Mouse (Mus musculus) megakaryocyte, adult 5-6 weeks (primary cell): Measurements from ENCODE around the gene Hist1h2be. TPM values are rescaled to one million over a fixed set of nuclear protein-coding genes. Genes with fewer than 3 reads are reported as not detected.

Source experiments
- total RNA-seq, 2 experiments: library from RNA; stranded (forward) in 1 of 2; stranded (reverse) in 1 of 2; fragments of 153-499, 151-499 nt in 1 of 2; fragments of 221-1000, 200-1000 nt in 1 of 2; gene quantifications; 2 replicates each; pipeline versions ENCODE4 v1.2.3 to v1.2.4; 2015 to 2017

Gene Hist1h2be
- total RNA-seq, 2 experiments from 2014 or later, result 16.4 to 110 TPM

Other genes starting within 250 kb of the Hist1h2be start
Only the 30 nearest of the 36 such genes appear.
- not detected in 2 replicates for gene Btn2a2, start 132.3 kb downstream of the Hist1h2be start, total RNA-seq (2015)
- gene Btn2a2, start 132.3 kb downstream of the Hist1h2be start, total RNA-seq (2017), result not detected in 2 replicates
- gene Hist1h4h, start 90.1 kb downstream of the Hist1h2be start, total RNA-seq (2015), result 61.7 and 63.9 TPM in 2 replicates
- 1,033 and 1,202 TPM in 2 replicates for gene Hist1h4h, start 90.1 kb downstream of the Hist1h2be start, total RNA-seq (2017)
- gene Hist1h2af, start 87.2 kb downstream of the Hist1h2be start, total RNA-seq (2015), result 61.9 and 91.1 TPM in 2 replicates
- 1,786 and 1,821 TPM in 2 replicates for gene Hist1h2af, start 87.2 kb downstream of the Hist1h2be start, total RNA-seq (2017)
- 225 and 241 TPM in 2 replicates for gene Hist1h3g, start 85.7 kb downstream of the Hist1h2be start, total RNA-seq (2015)
- 441 and 668 TPM in 2 replicates for gene Hist1h3g, start 85.7 kb downstream of the Hist1h2be start, total RNA-seq (2017)
- gene Hist1h2bh, start 77.7 kb downstream of the Hist1h2be start, total RNA-seq (2015), result 32.3 and 36.5 TPM in 2 replicates
- gene Hist1h2bh, start 77.7 kb downstream of the Hist1h2be start, total RNA-seq (2017), result 143 and 176 TPM in 2 replicates
- gene Hist1h3f, start 77.1 kb downstream of the Hist1h2be start, total RNA-seq (2015), result 43.8 and 48.7 TPM in 2 replicates
- gene Hist1h3f, start 77.1 kb downstream of the Hist1h2be start, total RNA-seq (2017), result 145 and 146 TPM in 2 replicates
- gene Hist1h4f, start 69.5 kb downstream of the Hist1h2be start, total RNA-seq (2015), result 110 and 116 TPM in 2 replicates
- 2,488 and 3,291 TPM in 2 replicates for gene Hist1h4f, start 69.5 kb downstream of the Hist1h2be start, total RNA-seq (2017)
- 16.7 and 17.0 TPM in 2 replicates for gene Hist1h1d, start 67.9 kb downstream of the Hist1h2be start, total RNA-seq (2015)
- 182 and 184 TPM in 2 replicates for gene Hist1h1d, start 67.9 kb downstream of the Hist1h2be start, total RNA-seq (2017)
- 101 and 161 TPM in 2 replicates for gene Hist1h3e, start 58.8 kb downstream of the Hist1h2be start, total RNA-seq (2015)
- 295 and 358 TPM in 2 replicates for gene Hist1h3e, start 58.8 kb downstream of the Hist1h2be start, total RNA-seq (2017)
- gene Hist1h2ae, start 49.9 kb downstream of the Hist1h2be start, total RNA-seq (2015), result 8.8 and 9.0 TPM in 2 replicates
- gene Hist1h2ae, start 49.9 kb downstream of the Hist1h2be start, total RNA-seq (2017), result 272 and 274 TPM in 2 replicates
- gene Hist1h2bg, start 49.7 kb downstream of the Hist1h2be start, total RNA-seq (2015), result 325 and 384 TPM in 2 replicates
- 1,715 and 1,721 TPM in 2 replicates for gene Hist1h2bg, start 49.7 kb downstream of the Hist1h2be start, total RNA-seq (2017)
- 449 and 490 TPM in 2 replicates for gene Hist1h2bf, start 46.9 kb downstream of the Hist1h2be start, total RNA-seq (2015)
- gene Hist1h2bf, start 46.9 kb downstream of the Hist1h2be start, total RNA-seq (2017), result 736 and 744 TPM in 2 replicates
- gene Hist1h2ad, start 46.7 kb downstream of the Hist1h2be start, total RNA-seq (2015), result 3.2 and 3.6 TPM in 2 replicates
- gene Hist1h2ad, start 46.7 kb downstream of the Hist1h2be start, total RNA-seq (2017), result 93.7 and 99.2 TPM in 2 replicates
- gene Hist1h3d, start 45.4 kb downstream of the Hist1h2be start, total RNA-seq (2015), result 150 and 159 TPM in 2 replicates
- 86.3 and 96.3 TPM in 2 replicates for gene Hist1h3d, start 45.4 kb downstream of the Hist1h2be start, total RNA-seq (2017)
- gene Hist1h4d, start 39.5 kb downstream of the Hist1h2be start, total RNA-seq (2015), result 655 and 672 TPM in 2 replicates
- gene Hist1h4d, start 39.5 kb downstream of the Hist1h2be start, total RNA-seq (2017), result 1,182 and 1,443 TPM in 2 replicates
- gene Hist1h1e, start 1.4 kb upstream of the Hist1h2be start, total RNA-seq (2015), result 408 and 475 TPM in 2 replicates
- gene Hist1h1e, start 1.4 kb upstream of the Hist1h2be start, total RNA-seq (2017), result 457 and 467 TPM in 2 replicates
- 10.3 and 12.0 TPM in 2 replicates for gene Hist1h2ac, start 62.8 kb upstream of the Hist1h2be start, total RNA-seq (2015)
- gene Hist1h2ac, start 62.8 kb upstream of the Hist1h2be start, total RNA-seq (2017), result 67.7 and 81.2 TPM in 2 replicates
- gene Hist1h2bc, start 63.1 kb upstream of the Hist1h2be start, total RNA-seq (2015), result 40.3 and 42.6 TPM in 2 replicates
- 253 and 263 TPM in 2 replicates for gene Hist1h2bc, start 63.1 kb upstream of the Hist1h2be start, total RNA-seq (2017)
- 0.94 TPM in 1 of 2 replicates, not detected in the other for gene Hist1h1t, start 74.7 kb upstream of the Hist1h2be start, total RNA-seq (2015)
- 2.7 and 5.3 TPM in 2 replicates for gene Hist1h1t, start 74.7 kb upstream of the Hist1h2be start, total RNA-seq (2017)
- gene Hist1h4c, start 77.3 kb upstream of the Hist1h2be start, total RNA-seq (2015), result 60.8 and 62.1 TPM in 2 replicates
- gene Hist1h4c, start 77.3 kb upstream of the Hist1h2be start, total RNA-seq (2017), result 282 and 359 TPM in 2 replicates
- gene Hfe, start 89.7 kb upstream of the Hist1h2be start, total RNA-seq (2015), result 12.3 and 17.1 TPM in 2 replicates
- gene Hfe, start 89.7 kb upstream of the Hist1h2be start, total RNA-seq (2017), result 7.6 and 8.5 TPM in 2 replicates
- gene Hist1h1c, start 117.7 kb upstream of the Hist1h2be start, total RNA-seq (2015), result 179 and 186 TPM in 2 replicates
- 1,288 and 1,327 TPM in 2 replicates for gene Hist1h1c, start 117.7 kb upstream of the Hist1h2be start, total RNA-seq (2017)
- gene Hist1h3c, start 124.5 kb upstream of the Hist1h2be start, total RNA-seq (2015), result 115 and 119 TPM in 2 replicates
- 508 and 593 TPM in 2 replicates for gene Hist1h3c, start 124.5 kb upstream of the Hist1h2be start, total RNA-seq (2017)
- 264 and 296 TPM in 2 replicates for gene Hist1h2bb, start 125.6 kb upstream of the Hist1h2be start, total RNA-seq (2015)
- 5,681 and 7,839 TPM in 2 replicates for gene Hist1h2bb, start 125.6 kb upstream of the Hist1h2be start, total RNA-seq (2017)
- gene Hist1h2ab, start 130.0 kb upstream of the Hist1h2be start, total RNA-seq (2015), result 64.3 and 114 TPM in 2 replicates
- 3,821 and 4,666 TPM in 2 replicates for gene Hist1h2ab, start 130.0 kb upstream of the Hist1h2be start, total RNA-seq (2017)
- gene Hist1h3b, start 131.1 kb upstream of the Hist1h2be start, total RNA-seq (2015), result 495 and 572 TPM in 2 replicates
- 546 and 613 TPM in 2 replicates for gene Hist1h3b, start 131.1 kb upstream of the Hist1h2be start, total RNA-seq (2017)
- 64.8 and 95.3 TPM in 2 replicates for gene Hist1h4b, start 135.9 kb upstream of the Hist1h2be start, total RNA-seq (2015)
- gene Hist1h4b, start 135.9 kb upstream of the Hist1h2be start, total RNA-seq (2017), result 562 and 732 TPM in 2 replicates
- gene Hist1h4a, start 140.1 kb upstream of the Hist1h2be start, total RNA-seq (2015), result 58.1 TPM in 2 replicates
- gene Hist1h4a, start 140.1 kb upstream of the Hist1h2be start, total RNA-seq (2017), result 540 and 548 TPM in 2 replicates
- gene Hist1h3a, start 141.3 kb upstream of the Hist1h2be start, total RNA-seq (2015), result 53.9 and 67.3 TPM in 2 replicates
- gene Hist1h3a, start 141.3 kb upstream of the Hist1h2be start, total RNA-seq (2017), result 527 and 571 TPM in 2 replicates
- gene Hist1h1a, start 142.5 kb upstream of the Hist1h2be start, total RNA-seq (2015), result 117 and 119 TPM in 2 replicates
- 1,654 and 1,862 TPM in 2 replicates for gene Hist1h1a, start 142.5 kb upstream of the Hist1h2be start, total RNA-seq (2017)